ENCODE assay signal across 20 mouse cellular contexts in genomic region chr7:129639006-129639405, GRCm38 (mm10). TPM values are rescaled to one million over a fixed set of nuclear protein-coding genes. Genes with fewer than 3 reads are reported as not detected.
DNase-seq lines count a peak whose midpoint lies in the region; ATAC-seq and TF ChIP-seq lines count a peak whose summit lies in the region.
"Had no signal": no experiment of that assay in that cellular context is flagged by ENCODE, and none has a peak within 500 bp of the region (broad histone marks: within the 10 kb centered on the region; RNA-seq: fewer than 3 reads in every experiment).

No protein-coding gene starts in this region.

- H3K9me3 ChIP-seq in kidney, embryonic 14.5 days (ENCODE audit: control insufficient read depth, low read length): no peaks in the 10 kb centered on the region
- H3K9me3 ChIP-seq in midbrain, embryonic 11.5 days (ENCODE audit: control insufficient read depth, low read length): no peaks in the 10 kb centered on the region
- H3K9me3 ChIP-seq in midbrain, embryonic 14.5 days (ENCODE audit: control insufficient read depth, low read length): no peaks in the 10 kb centered on the region
- H3K9me3 ChIP-seq: forebrain, embryonic 10.5 days; hindbrain, embryonic 13.5 days had no signal

- H3K4me2 ChIP-seq in kidney, embryonic 14.5 days (replicated peaks; ENCODE audit: low read depth, low read length): no peak overlapping the region
- H3K4me2 ChIP-seq in midbrain, embryonic 11.5 days: no peak overlapping the region
- no peak overlapping the region for H3K4me2 ChIP-seq in midbrain, embryonic 14.5 days (ENCODE audit: low read length)
- H3K4me2 ChIP-seq: hindbrain, embryonic 13.5 days had no signal

- TF ChIP-seq POLR2A in kidney, adult 2 months (IDR thresholded peaks at IDR 0.05; ENCODE audit: low read depth, low read length): no peak

- no peak overlapping the region for H3K4me3 ChIP-seq in kidney, adult 2 months (ENCODE audit: insufficient read depth, low read depth, low read length)
- H3K4me3 ChIP-seq in kidney, embryonic 14.5 days (ENCODE audit: low read length): no peak overlapping the region
- H3K4me3 ChIP-seq in midbrain, embryonic 11.5 days (ENCODE audit: low read depth, low read length): no peak overlapping the region
- no peak overlapping the region for H3K4me3 ChIP-seq in midbrain, embryonic 14.5 days (replicated peaks; ENCODE audit: low read depth, low read length)
- H3K4me3 ChIP-seq: erythroblast, embryonic 14.5 days; forebrain, embryonic 10.5 days; hindbrain, embryonic 13.5 days had no signal

- H3K27me3 ChIP-seq in kidney, adult 2 months (replicated peaks; ENCODE audit: control insufficient read depth, insufficient read depth, low read length): no peaks in the 10 kb centered on the region
- H3K27me3 ChIP-seq in kidney, embryonic 14.5 days (ENCODE audit: control insufficient read depth, insufficient read depth, low read length): no peaks in the 10 kb centered on the region
- H3K27me3 ChIP-seq in midbrain, embryonic 11.5 days (ENCODE audit: control insufficient read depth, insufficient read depth, low read length): no peaks in the 10 kb centered on the region
- no peaks in the 10 kb centered on the region for H3K27me3 ChIP-seq in midbrain, embryonic 14.5 days (ENCODE audit: control insufficient read depth, insufficient read depth, low read length)
- H3K27me3 ChIP-seq: hindbrain, embryonic 13.5 days had no signal

- no peak overlapping the region for H3K9ac ChIP-seq in kidney, embryonic 14.5 days (ENCODE audit: low read depth, low read length)
- no peak overlapping the region for H3K9ac ChIP-seq in midbrain, embryonic 11.5 days (ENCODE audit: low read length)
- no peak overlapping the region for H3K9ac ChIP-seq in midbrain, embryonic 14.5 days (replicated peaks; ENCODE audit: low read length)
- H3K9ac ChIP-seq: hindbrain, embryonic 13.5 days had no signal

- 59% methylated on average over 5 of the region's 5 CpGs for WGBS in kidney, adult 2 months
- 91% methylated on average over 5 of the region's 5 CpGs for WGBS in kidney, embryonic 14.5 days
- WGBS in midbrain, embryonic 11.5 days: 80% methylated on average over 5 of the region's 5 CpGs
- 91% methylated on average over 5 of the region's 5 CpGs for WGBS in midbrain, embryonic 14.5 days

- H3K27ac ChIP-seq in kidney, adult 2 months (ENCODE audit: insufficient read depth, low read depth, low read length): no peak overlapping the region
- H3K27ac ChIP-seq in kidney, embryonic 14.5 days (ENCODE audit: low read depth, low read length): no peak overlapping the region
- no peak overlapping the region for H3K27ac ChIP-seq in midbrain, embryonic 11.5 days (ENCODE audit: low read depth, low read length)
- H3K27ac ChIP-seq in midbrain, embryonic 14.5 days (replicated peaks; ENCODE audit: low read depth, low read length): no peak overlapping the region
- H3K27ac ChIP-seq: hindbrain, embryonic 13.5 days; hindbrain, postnatal 0 days had no signal

- H3K4me1 ChIP-seq in kidney, adult 2 months (ENCODE audit: control insufficient read depth, insufficient read depth, low read length): peaks cover 18% of the 10 kb centered on the region; the same call in 1 of the 2 replicates
- H3K4me1 ChIP-seq in kidney, embryonic 14.5 days (ENCODE audit: control insufficient read depth, insufficient read depth, low read length): no peaks in the 10 kb centered on the region
- H3K4me1 ChIP-seq in midbrain, embryonic 11.5 days (ENCODE audit: control insufficient read depth, insufficient read depth, low read length): no peaks in the 10 kb centered on the region; the same call in 1 of the 2 replicates
- H3K4me1 ChIP-seq in midbrain, embryonic 14.5 days (ENCODE audit: control insufficient read depth, insufficient read depth, low read length): no peaks in the 10 kb centered on the region
- H3K4me1 ChIP-seq: hindbrain, embryonic 13.5 days had no signal

- peak; percentile 64 for DNase-seq in kidney, adult 2 months
- DNase-seq in midbrain, embryonic 11.5 days (ENCODE audit: low spot score, missing footprints): peak; percentile 41
- no peak for DNase-seq in midbrain, embryonic 14.5 days
- peak; percentile 42 to 74 for DNase-seq in kidney, postnatal 25 days
- DNase-seq in frontal cortex, postnatal 10 days (ENCODE audit: low spot score in 2 of 2): no peak
- DNase-seq in right cerebral cortex, adult 2 months (ENCODE audit: low spot score in 2 of 2): no peak
- DNase-seq: adrenal gland, adult 8-10 months; adrenal gland, postnatal 36 days; cerebellum, adult 2 months; cerebellum, postnatal 10 days; embryo, embryonic 11 days; gastrocnemius, postnatal 36 days; heart, adult 11 months; heart, postnatal 10 days had no signal

- no peak for TF ChIP-seq CTCF in kidney, adult 2 months (conservative IDR thresholded peaks at IDR 0.05; ENCODE audit: insufficient read depth, insufficient read length, low read depth, low read length)

- H3K36me3 ChIP-seq in kidney, adult 2 months (ENCODE audit: control insufficient read depth, insufficient read depth, low read length): no peaks in the 10 kb centered on the region; the same call in 1 of the 2 replicates
- H3K36me3 ChIP-seq in kidney, embryonic 14.5 days (ENCODE audit: control insufficient read depth, insufficient read depth, low read length): peaks cover 25% of the 10 kb centered on the region
- H3K36me3 ChIP-seq in midbrain, embryonic 11.5 days (ENCODE audit: control insufficient read depth, insufficient read depth, low read length): no peaks in the 10 kb centered on the region
- H3K36me3 ChIP-seq in midbrain, embryonic 14.5 days (ENCODE audit: control insufficient read depth, insufficient read depth, low read length): peaks cover 22% of the 10 kb centered on the region

- no peak for ATAC-seq in kidney, embryonic 14.5 days (ENCODE audit: low FRiP score, low TSS enrichment)
- no peak for ATAC-seq in midbrain, embryonic 11.5 days (ENCODE audit: low FRiP score)
- no peak for ATAC-seq in midbrain, embryonic 14.5 days (ENCODE audit: low FRiP score, low TSS enrichment)
- ATAC-seq: forebrain, embryonic 14.5 days; hindbrain, postnatal 0 days had no signal

RNA-seq across cellular contexts. Expression of gene Wdr11, which starts 47.3 kb away (rescaled TPM):
- polyA plus RNA-seq in kidney, adult 2 months (2012; rRNA removed): 23.8 and 26.8 TPM in 2 replicates
- 34.1 and 49.5 TPM in 2 replicates for polyA plus RNA-seq in kidney, embryonic 14.5 days (2014; fragmentation: Nextera tagmentation; extraction: Ambion mirVana)
- polyA plus RNA-seq in midbrain, embryonic 11.5 days (2014; fragmentation: Nextera tagmentation; extraction: Ambion mirVana): 37.6 and 39.9 TPM in 2 replicates
- 29.4 and 41.3 TPM in 2 replicates for polyA plus RNA-seq in midbrain, embryonic 14.5 days (2014; fragmentation: Nextera tagmentation; extraction: Ambion mirVana)

Comparison
In these comparisons a context has a peak if more than half of its experiments do, and no peak if none do; other contexts are left out.
1. DNase-seq: peak in kidney, adult 2 months (single experiment), midbrain, embryonic 11.5 days (single experiment) and kidney, postnatal 25 days (2 of 2); none in midbrain, embryonic 14.5 days (single experiment), frontal cortex, postnatal 10 days (0 of 2) and right cerebral cortex, adult 2 months (0 of 2).